Mouse (Mus musculus) erythroblast, embryonic 14.5 days (primary cell): ENCODE results near the gene Ptcd1. TPM values are rescaled to one million over a fixed set of nuclear protein-coding genes. Genes with fewer than 3 reads are reported as not detected.
"Not testable (repeated sequence)": the region's sequence is repeated elsewhere in the genome, so short reads cannot be mapped to it uniquely, and the experiment has no call there.

ENCODE experiments used
- H3K27me3 ChIP-seq: 2 replicates; pipeline ENCODE4 v1.6.1; 2012; ENCODE audit warnings: inconsistent platforms; ENCODE audit not compliant: control insufficient read depth
- H3K36me3 ChIP-seq: 2 replicates; pipeline ENCODE4 v1.6.1; 2012; ENCODE audit warnings: mild to moderate bottlenecking, inconsistent platforms; ENCODE audit not compliant: control insufficient read depth
- H3K4me1 ChIP-seq: 2 replicates; pipeline ENCODE4 v1.6.1; 2012; ENCODE audit warnings: inconsistent platforms; ENCODE audit not compliant: control insufficient read depth
- H3K4me3 ChIP-seq: replicated peaks from 2 replicates; pipeline ENCODE3; 2012; ENCODE audit warnings: moderate library complexity, mild to moderate bottlenecking, inconsistent platforms
- H3K9me3 ChIP-seq: 2 replicates; pipeline ENCODE4 v1.6.1; 2012; ENCODE audit warnings: low read length, inconsistent platforms, mixed read lengths; ENCODE audit not compliant: control insufficient read depth
- GATA1 ChIP-seq: IDR thresholded peaks from 2 replicates; pipeline ENCODE4 v1.6.1; 2012; ENCODE audit warnings: low read length, inconsistent platforms, mixed read lengths
- TAL1 ChIP-seq: IDR thresholded peaks from 3 replicates; pipeline ENCODE4 v1.6.1; 2012; ENCODE audit warnings: low read length, inconsistent platforms, mixed read lengths
- polyA plus RNA-seq: library from polyadenylated mRNA; stranded (reverse); fragments of >175 nt; gene quantifications from 2 replicates; pipeline ENCODE4 v1.2.3, GENCODE M21; 2012

The Ptcd1 gene
- polyA plus RNA-seq = 1.1 and 1.3 TPM in 2 replicates

GRCm38 (mm10) chr5:145166536-145167305, at the start of gene Ptcd1, which contains the start of gene Cpsf4:
Gene Ptcd1 (minus strand): TSS chr5:145167108.
Gene Cpsf4 (plus strand): TSS chr5:145167213.
- Histone ChIP-seq H3K27me3 (no peaks in the 10 kb centered on the region), H3K4me3 (peak within 1 kb of the TSS; percentile 87), H3K4me1 (peaks cover 48% of the 10 kb centered on the region), H3K9me3 (no peaks in the 10 kb centered on the region), H3K36me3 (peaks cover 61% of the 10 kb centered on the region)
- TF ChIP-seq TAL1 (no peak), GATA1 (no peak)

GRCm38 (mm10) chr5:145214679-145215078, 47.8 kb upstream of the Ptcd1 start:
- Histone ChIP-seq H3K9me3 (no peaks in the 10 kb centered on the region), H3K4me3 (no peak overlapping the region), H3K4me1 (no peaks in the 10 kb centered on the region), H3K27me3 (no peaks in the 10 kb centered on the region), H3K36me3 (peaks cover 70% of the 10 kb centered on the region)
- TF ChIP-seq GATA1 = no peak
- no peak for TF ChIP-seq TAL1

- Histone ChIP-seq H3K9me3 (no peaks in the 10 kb centered on the region), H3K4me3 (no peak overlapping the region), H3K36me3 (peaks cover 64% of the 10 kb centered on the region), H3K4me1 (peaks cover under 1% of the 10 kb centered on the region), H3K27me3 (no peaks in the 10 kb centered on the region)
- TF ChIP-seq TAL1 = no peak
- no peak for TF ChIP-seq GATA1
Measured at GRCm38 (mm10) chr5:145213505-145213904, 46.6 kb upstream of the Ptcd1 start.

DNA sequence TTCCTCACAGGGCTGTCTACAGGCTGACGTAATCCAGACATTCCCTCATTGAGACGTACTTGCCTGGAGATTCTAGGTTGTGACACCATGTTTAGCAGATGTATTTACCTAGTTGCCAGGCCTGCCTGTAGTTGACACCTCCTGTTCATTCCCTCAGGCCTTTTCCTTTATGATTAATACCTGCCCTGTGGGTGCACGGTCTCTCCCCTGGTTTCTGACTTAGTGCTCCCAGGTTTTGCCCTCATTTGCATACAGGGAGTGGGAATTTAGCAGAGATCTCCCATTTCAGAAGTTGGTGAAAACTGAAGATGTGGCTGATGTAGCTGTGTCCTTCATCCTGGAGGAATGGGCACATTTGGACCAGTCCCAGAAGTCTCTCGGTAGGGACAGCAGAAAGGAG, 45.3 kb upstream of the Ptcd1 start:
- Histone ChIP-seq H3K4me1 (peaks cover 7% of the 10 kb centered on the region), H3K36me3 (peaks cover 67% of the 10 kb centered on the region), H3K27me3 (no peaks in the 10 kb centered on the region), H3K4me3 (no peak overlapping the region), H3K9me3 (no peaks in the 10 kb centered on the region)
- TF ChIP-seq GATA1 = no peak
- TF ChIP-seq TAL1 = no peak

GRCm38 (mm10) chr5:145211340-145211739, 44.4 kb upstream of the Ptcd1 start:
- Histone ChIP-seq H3K27me3 (no peaks in the 10 kb centered on the region), H3K4me3 (no peak overlapping the region), H3K36me3 (peaks cover 70% of the 10 kb centered on the region), H3K9me3 (0 out of 2 replicates have a peak, but pooled peaks cover 2% of the 10 kb centered on the region), H3K4me1 (peaks cover 7% of the 10 kb centered on the region)
- TF ChIP-seq TAL1 (no peak), GATA1 (no peak)

- not testable (repeated sequence) for H3K9me3 ChIP-seq
Measured at GRCm38 (mm10) chr5:145208391-145208790, 41.5 kb upstream of the Ptcd1 start.

GRCm38 (mm10) chr5:145207954-145208353, 41.0 kb upstream of the Ptcd1 start:
- H3K4me3 ChIP-seq = no peak overlapping the region
- TF ChIP-seq TAL1 (no peak), GATA1 (no peak)
- no peaks in the 10 kb centered on the region for H3K27me3 ChIP-seq
- peaks cover 48% of the 10 kb centered on the region for H3K36me3 ChIP-seq
- H3K9me3 ChIP-seq = 0 out of 2 replicates have a peak, but pooled peaks cover 2% of the 10 kb centered on the region
- peaks cover 33% of the 10 kb centered on the region for H3K4me1 ChIP-seq

More at GRCm38 (mm10) chr5:145208391-145208790, 41.5 kb upstream of the Ptcd1 start:
- not testable (repeated sequence) for H3K27me3 ChIP-seq, H3K4me3 ChIP-seq
- peaks cover 28% of the 10 kb centered on the region for H3K4me1 ChIP-seq
- H3K36me3 ChIP-seq = peaks cover 52% of the 10 kb centered on the region

GRCm38 (mm10) chr5:145207385-145207784, 40.5 kb upstream of the Ptcd1 start:
- H3K4me1 ChIP-seq = peaks cover 38% of the 10 kb centered on the region
- TF ChIP-seq GATA1 (no peak), TAL1 (no peak)
- no peak overlapping the region for H3K4me3 ChIP-seq
- H3K27me3 ChIP-seq = no peaks in the 10 kb centered on the region
- 0 out of 2 replicates have a peak, but pooled peaks cover 2% of the 10 kb centered on the region for H3K9me3 ChIP-seq
- H3K36me3 ChIP-seq = peaks cover 42% of the 10 kb centered on the region

- H3K4me1 ChIP-seq = peaks cover 54% of the 10 kb centered on the region
- H3K27me3 ChIP-seq = no peaks in the 10 kb centered on the region
- TF ChIP-seq TAL1 (no peak), GATA1 (no peak)
- peaks cover 24% of the 10 kb centered on the region for H3K36me3 ChIP-seq
- H3K9me3 ChIP-seq = 0 out of 2 replicates have a peak, but pooled peaks cover 2% of the 10 kb centered on the region
- peak overlapping the region; percentile 86 for H3K4me3 ChIP-seq
Measured at GRCm38 (mm10) chr5:145205041-145205440, 38.1 kb upstream of the Ptcd1 start.
